Mouse (Mus musculus) ES-E14 (cell line): ENCODE measurements at regions not wholly inside any gene's neighbourhood (a gene's known extent, or its start where the extent isn't known, plus 50 kb on each side); places are given as distances from the start of the nearest gene placed in this dataset.

Experiments
- DNase-seq: peaks from one replicate; pipeline ENCODE4 v3.0.0-alpha.2; 2013; ENCODE audit warnings: low read depth, low spot score
- H3K27ac ChIP-seq: 2 replicates; pipeline ENCODE4 v1.5.1; 2012; ENCODE audit warnings: low read depth, mild to moderate bottlenecking, low read length, moderate library complexity, mixed read lengths; ENCODE audit not compliant: poor library complexity, insufficient read depth, severe bottlenecking
- H3K36me3 ChIP-seq: 2 replicates; pipeline ENCODE4 v1.6.1; 2012; ENCODE audit warnings: mild to moderate bottlenecking, low read length, moderate library complexity, mixed read lengths; ENCODE audit not compliant: control insufficient read depth, poor library complexity, insufficient read depth, severe bottlenecking
- H3K4me1 ChIP-seq, 2 experiments: fragments of 150-350 bp in 1 of 2; sonication (generic) in 1 of 2; 2 replicates each; pipeline ENCODE4 v1.6.1; 2012; ENCODE audit warnings: low read length in 2 of 2, mild to moderate bottlenecking in 1 of 2, mixed read lengths in 1 of 2; ENCODE audit not compliant: control insufficient read depth in 2 of 2, insufficient read depth in 2 of 2, poor library complexity in 1 of 2
- H3K4me3 ChIP-seq, 2 experiments: fragments of 150-350 bp in 1 of 2; sonication (generic) in 1 of 2; 2 replicates each; pipeline ENCODE4 v1.5.1; 2012; ENCODE audit warnings: low read length in 2 of 2, low read depth in 1 of 2, mild to moderate bottlenecking in 1 of 2, mixed read lengths in 1 of 2; ENCODE audit not compliant: insufficient read depth in 1 of 2, poor library complexity in 1 of 2, severe bottlenecking in 1 of 2
- H3K9ac ChIP-seq: 2 replicates; pipeline ENCODE4 v1.6.1; 2012; ENCODE audit warnings: low read depth, mild to moderate bottlenecking, low read length, mixed read lengths; ENCODE audit not compliant: poor library complexity, insufficient read depth, severe bottlenecking
- H3K9me3 ChIP-seq: fragments of 150-350 bp; sonication (generic); 2 replicates; pipeline ENCODE4 v1.6.1; 2012; ENCODE audit warnings: low read depth, mild to moderate bottlenecking, low read length; ENCODE audit not compliant: control insufficient read depth, insufficient read depth
- CHD2 ChIP-seq: IDR thresholded peaks from 2 replicates; pipeline ENCODE4 v1.6.1; 2014; ENCODE audit warnings: mild to moderate bottlenecking, low read depth, low read length, inconsistent platforms
- HCFC1 ChIP-seq: IDR thresholded peaks from 2 replicates; pipeline ENCODE4 v1.6.1; 2012; ENCODE audit warnings: low read length, inconsistent platforms, borderline replicate concordance; ENCODE audit not compliant: insufficient read depth
- MAFK ChIP-seq: IDR thresholded peaks from 2 replicates; pipeline ENCODE4 v1.6.1; 2014; ENCODE audit warnings: mild to moderate bottlenecking, low read depth, low read length, inconsistent platforms; ENCODE audit not compliant: insufficient read depth
- ZC3H11A ChIP-seq: IDR thresholded peaks from 2 replicates; pipeline ENCODE4 v1.6.1; 2012; ENCODE audit warnings: low read depth, mild to moderate bottlenecking, inconsistent platforms, low read length, borderline replicate concordance
- ZNF384 ChIP-seq: IDR thresholded peaks from 2 replicates; pipeline ENCODE4 v1.6.1; 2012; ENCODE audit warnings: low read depth, low read length, inconsistent platforms
- in situ Hi-C, 2 experiments: fragments of 600-800 bp; cut with MboI; formaldehyde crosslinking; loops; one replicate each; pipeline ENCODE4 v1.15.1; 2025; ENCODE audit warnings: low sequenced_read_pairs in 2 of 2, inconsistent platforms in 1 of 2; ENCODE audit not compliant: unreplicated experiment in 2 of 2

- H3K9ac ChIP-seq = no peak overlapping the region
- no peaks in the 10 kb centered on the region for H3K4me1 ChIP-seq
- TF ChIP-seq ZNF384 (no peak), MAFK (no peak), HCFC1 (no peak), CHD2 (no peak), ZC3H11A (no peak)
- H3K9me3 ChIP-seq = no peaks in the 10 kb centered on the region
- in situ Hi-C loops = no loop called here
- H3K27ac ChIP-seq = no peak overlapping the region
- H3K4me3 ChIP-seq = no peak overlapping the region
- no peaks in the 10 kb centered on the region for H3K36me3 ChIP-seq
- DNase-seq = no peak
Measured at GRCm38 (mm10) chr4:54095200-54095930, 269.5 kb downstream of the Tmem38b start.

- no peak overlapping the region for H3K27ac ChIP-seq
- DNase-seq = no peak
- H3K4me3 ChIP-seq = no peak overlapping the region
- TF ChIP-seq CHD2 = no peak
- TF ChIP-seq ZNF384 = no peak
- TF ChIP-seq ZC3H11A = no peak
- no peak for TF ChIP-seq HCFC1
- no peak for TF ChIP-seq MAFK
- no peaks in the 10 kb centered on the region for H3K4me1 ChIP-seq
- H3K36me3 ChIP-seq = no peaks in the 10 kb centered on the region
- in situ Hi-C loops = no loop called here
- no peak overlapping the region for H3K9ac ChIP-seq
- H3K9me3 ChIP-seq = no peaks in the 10 kb centered on the region
Measured at GRCm38 (mm10) chr4:54097543-54097942, 271.7 kb downstream of the Tmem38b start.

- H3K4me3 ChIP-seq = no peak overlapping the region
- no peak overlapping the region for H3K9ac ChIP-seq
- H3K36me3 ChIP-seq = no peaks in the 10 kb centered on the region
- in situ Hi-C loops = no loop called here
- DNase-seq = no peak
- no peak overlapping the region for H3K27ac ChIP-seq
- no peak for TF ChIP-seq HCFC1
- no peak for TF ChIP-seq ZNF384
- TF ChIP-seq ZC3H11A = no peak
- TF ChIP-seq CHD2 = no peak
- no peak for TF ChIP-seq MAFK
- no peaks in the 10 kb centered on the region for H3K9me3 ChIP-seq
- no peaks in the 10 kb centered on the region for H3K4me1 ChIP-seq
Measured at GRCm38 (mm10) chr4:54100282-54100681, 274.4 kb downstream of the Tmem38b start.

- no peaks in the 10 kb centered on the region for H3K4me1 ChIP-seq
- H3K9me3 ChIP-seq = no peaks in the 10 kb centered on the region
- no peaks in the 10 kb centered on the region for H3K36me3 ChIP-seq
- no peak overlapping the region for H3K27ac ChIP-seq
- H3K9ac ChIP-seq = no peak overlapping the region
- DNase-seq = no peak
- TF ChIP-seq MAFK = no peak
- TF ChIP-seq CHD2 = no peak
- TF ChIP-seq HCFC1 = no peak
- no peak for TF ChIP-seq ZC3H11A
- no peak for TF ChIP-seq ZNF384
- in situ Hi-C loops = no loop called here
- H3K4me3 ChIP-seq = no peak overlapping the region
Measured at GRCm38 (mm10) chr4:54106976-54107375, 281.1 kb downstream of the Tmem38b start.

DNA sequence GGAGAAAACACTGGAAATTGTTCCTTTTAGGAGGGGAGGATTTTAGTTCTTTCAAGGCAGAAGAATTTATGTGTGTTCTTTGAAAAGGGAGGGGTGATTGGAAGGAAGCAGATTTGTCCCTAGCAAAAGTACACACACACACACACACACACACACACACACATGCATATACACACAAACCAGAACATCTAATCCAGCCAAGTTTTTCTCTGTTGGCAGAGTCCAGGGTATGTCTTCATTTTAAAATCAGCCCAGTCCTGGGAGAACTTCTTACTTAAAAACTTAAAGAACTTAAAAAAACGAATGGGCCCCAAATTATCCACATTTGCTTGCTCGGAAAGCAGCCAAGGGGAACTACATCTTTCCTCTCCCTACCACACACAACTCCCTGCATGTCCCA is 290.5 kb downstream of the Tmem38b start:
- no peak for TF ChIP-seq ZC3H11A
- TF ChIP-seq ZNF384 = no peak
- TF ChIP-seq MAFK = no peak
- TF ChIP-seq CHD2 = no peak
- no peak for TF ChIP-seq HCFC1
- no peak overlapping the region for H3K27ac ChIP-seq
- in situ Hi-C loops = no loop called here
- no peak for DNase-seq
- no peaks in the 10 kb centered on the region for H3K36me3 ChIP-seq
- H3K4me1 ChIP-seq = no peaks in the 10 kb centered on the region
- no peak overlapping the region for H3K4me3 ChIP-seq
- H3K9ac ChIP-seq = no peak overlapping the region
- H3K9me3 ChIP-seq = no peaks in the 10 kb centered on the region
